Mouse (Mus musculus) lung, postnatal 0 days (tissue): ENCODE results near the gene Kcnq1. TPM values are rescaled to one million over a fixed set of nuclear protein-coding genes. Genes with fewer than 3 reads are reported as not detected.

ENCODE experiments used
- ATAC-seq: fragments of 200-750 bp; cut with Nextera tagmentation; 2 replicates; pipeline ENCODE4 v1.8.0; 2017; ENCODE audit warnings: moderate library complexity
- DNase-seq: peaks from one replicate; pipeline ENCODE4 v3.0.0-alpha.2; 2016; ENCODE audit warnings: low spot score
- H3K27ac ChIP-seq: fragments of 300-500 bp; sonication (generic); 2 replicates; pipeline ENCODE4 v1.5.1; 2014; ENCODE audit warnings: antibody characterized with exemption, mild to moderate bottlenecking, low read length, mixed read lengths
- H3K27me3 ChIP-seq: fragments of 300-500 bp; sonication (generic); replicated peaks from 2 replicates; pipeline ENCODE4 v1.6.1; 2014; ENCODE audit warnings: low read length, mixed read lengths; ENCODE audit not compliant: insufficient read depth
- H3K36me3 ChIP-seq: fragments of 300-500 bp; sonication (generic); 2 replicates; pipeline ENCODE4 v1.6.1; 2014; ENCODE audit warnings: low read length, mixed read lengths; ENCODE audit not compliant: insufficient read depth
- H3K4me1 ChIP-seq: fragments of 300-500 bp; sonication (generic); 2 replicates; pipeline ENCODE4 v1.6.1; 2014; ENCODE audit warnings: antibody characterized with exemption, low read depth, low read length, mixed read lengths; ENCODE audit not compliant: insufficient read depth
- H3K4me2 ChIP-seq: fragments of 300-500 bp; sonication (generic); replicated peaks from 2 replicates; pipeline ENCODE4 v1.6.1; 2014; ENCODE audit warnings: low read depth, mild to moderate bottlenecking, low read length, moderate library complexity, mixed read lengths
- H3K4me3 ChIP-seq: fragments of 300-500 bp; sonication (generic); 2 replicates; pipeline ENCODE4 v1.5.1; 2014; ENCODE audit warnings: low read depth, low read length
- H3K9ac ChIP-seq: fragments of 300-500 bp; sonication (generic); replicated peaks from 2 replicates; pipeline ENCODE4 v1.6.1; 2014; ENCODE audit warnings: low read depth, mild to moderate bottlenecking
- H3K9me3 ChIP-seq: fragments of 300-500 bp; sonication (generic); 2 replicates; pipeline ENCODE4 v1.6.1; 2016; ENCODE audit warnings: low read length, mixed read lengths
- CTCF ChIP-seq: IDR thresholded peaks from 2 replicates; pipeline ENCODE4 v1.5.1; 2016; ENCODE audit warnings: antibody characterized with exemption, mild to moderate bottlenecking
- EP300 ChIP-seq: IDR thresholded peaks from 2 replicates; pipeline ENCODE4 v1.6.1; 2016; ENCODE audit warnings: antibody characterized with exemption, mild to moderate bottlenecking, control low read depth
- WGBS: fragments of 180-500 bp; shearing (Covaris S2); extraction: QIAGEN DNeasy Blood & Tissue Kit; methylation state at CpG from one replicate; pipeline ENCODE4 v1.1.7; 2014; 5-methylcytosine and 5-hydroxymethylcytosine counted together
- polyA plus RNA-seq: library from polyadenylated mRNA; unstranded; fragments of >200 nt; fragmentation: Nextera tagmentation; extraction: Ambion mirVana; gene quantifications from 2 replicates; pipeline ENCODE4 v1.2.1, GENCODE M21; 2015

Kcnq1 gene
- polyA plus RNA-seq, 1 experiment from 2014 or later, result 11.8 TPM

DNA sequence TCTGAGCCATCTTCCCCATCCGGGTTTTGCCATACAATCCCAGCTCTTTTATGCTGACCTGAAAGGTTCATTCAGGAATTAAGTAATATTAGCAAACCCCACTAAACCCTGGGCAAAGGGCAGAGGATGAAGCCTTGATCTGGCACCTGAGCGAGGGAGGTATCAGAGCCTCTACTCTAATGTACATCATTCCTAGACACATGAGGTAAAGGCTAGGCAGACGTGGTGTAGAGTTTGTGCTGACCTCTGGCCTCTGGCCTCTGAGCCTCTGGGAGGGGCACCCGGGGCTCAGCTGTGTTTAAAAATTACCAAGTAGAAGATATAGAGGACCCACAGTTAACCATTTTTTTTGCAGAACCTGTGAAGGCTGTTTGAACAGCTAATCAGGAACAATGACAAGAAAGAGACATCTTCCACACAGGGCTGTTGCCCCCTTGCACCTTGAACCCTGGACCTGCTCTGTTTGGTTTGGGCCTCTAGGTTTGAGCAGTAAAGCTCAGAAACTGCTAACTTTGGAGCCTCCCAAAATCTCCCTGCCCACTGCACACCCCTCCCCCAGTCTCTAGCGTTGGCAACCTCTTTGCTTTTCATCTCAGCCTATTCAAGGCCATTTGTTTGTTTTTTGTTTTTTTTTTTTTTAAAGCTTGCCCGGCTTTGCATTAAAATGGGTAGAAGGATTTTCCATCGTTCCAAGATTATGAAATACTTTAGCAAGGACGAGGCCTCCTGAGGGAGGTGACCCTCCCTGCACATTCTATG lies 180.5 kb downstream of the Kcnq1 start:
- no peak overlapping the region for H3K9ac ChIP-seq
- H3K36me3 ChIP-seq, result no peaks in the 10 kb centered on the region
- H3K4me3 ChIP-seq, result no peak overlapping the region
- TF ChIP-seq EP300, result no peak
- no peak for TF ChIP-seq CTCF
- ATAC-seq, result no peak
- WGBS, result 36% methylated on average over 8 of the region's 8 CpGs
- no peak for DNase-seq
- H3K4me2 ChIP-seq, result no peak overlapping the region
- peaks cover 50% of the 10 kb centered on the region for H3K4me1 ChIP-seq
- no peak overlapping the region for H3K27ac ChIP-seq
- no peaks in the 10 kb centered on the region for H3K27me3 ChIP-seq
- no peaks in the 10 kb centered on the region for H3K9me3 ChIP-seq

DNA sequence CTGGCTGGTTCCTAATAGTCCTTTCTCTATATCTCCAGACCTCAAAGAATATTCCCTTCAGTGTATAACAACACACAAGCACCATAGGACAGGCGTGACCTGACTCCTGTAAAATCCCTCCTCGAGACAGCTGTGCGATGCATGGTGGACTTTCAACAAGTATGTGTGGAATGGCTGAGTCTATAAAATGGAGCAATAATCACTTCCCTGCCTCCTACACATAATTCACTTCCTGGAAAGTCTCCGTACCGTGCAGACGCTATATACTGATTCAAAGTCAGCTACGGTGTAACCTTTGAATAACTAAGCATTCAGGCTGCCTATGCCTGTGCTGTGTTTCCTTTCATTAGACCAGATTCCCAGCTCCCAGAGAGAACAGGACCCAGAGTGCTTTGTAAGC lies 182.0 kb downstream of the Kcnq1 start:
- Histone ChIP-seq H3K36me3 (no peaks in the 10 kb centered on the region), H3K27ac (no peak overlapping the region), H3K9me3 (no peaks in the 10 kb centered on the region), H3K9ac (no peak overlapping the region), H3K4me2 (no peak overlapping the region), H3K4me1 (peaks cover 41% of the 10 kb centered on the region), H3K27me3 (no peaks in the 10 kb centered on the region), H3K4me3 (no peak overlapping the region)
- DNase-seq (no peak), ATAC-seq (no peak)
- WGBS, result 66% methylated on average over 7 of the region's 7 CpGs
- TF ChIP-seq CTCF (no peak), EP300 (no peak)

DNA sequence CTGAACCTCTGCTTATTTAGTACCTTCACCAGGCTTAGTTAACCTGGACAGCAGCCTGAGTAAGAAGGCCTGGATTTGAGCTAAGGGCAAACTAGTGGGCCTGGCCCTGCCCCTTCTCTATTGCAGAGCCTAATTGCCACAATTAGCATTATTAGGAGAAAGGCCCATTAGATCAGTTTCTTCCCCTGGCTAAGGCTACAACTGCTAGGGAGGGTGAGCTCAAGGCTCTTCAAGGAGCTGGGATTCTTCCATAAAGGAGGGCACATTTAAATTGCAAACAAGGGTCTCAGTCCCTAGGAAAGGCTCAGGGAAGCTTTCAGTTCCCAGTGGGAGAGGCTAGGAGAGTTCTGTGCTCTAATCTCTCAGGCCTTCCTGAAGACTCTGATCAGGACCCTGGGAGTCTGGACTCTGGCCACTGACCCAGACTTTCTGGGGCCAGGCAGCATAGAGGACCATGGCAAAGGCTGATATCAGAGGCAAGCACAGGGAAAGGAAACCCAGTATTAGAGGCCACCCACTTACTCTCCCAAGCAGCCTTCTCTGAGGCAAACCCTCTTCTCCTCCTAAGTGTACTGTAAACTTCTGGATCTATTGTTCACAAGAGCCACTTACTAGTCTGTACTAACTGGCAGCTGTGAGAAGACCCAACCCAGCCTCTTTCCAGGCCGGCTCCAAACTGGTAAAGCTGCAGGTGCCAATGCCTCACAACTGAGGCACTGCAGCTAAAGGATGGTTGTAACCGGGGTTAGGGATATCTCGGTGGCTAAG lies 183.1 kb downstream of the Kcnq1 start:
- peak; percentile 86 for DNase-seq
- no peaks in the 10 kb centered on the region for H3K36me3 ChIP-seq
- peaks cover 37% of the 10 kb centered on the region for H3K4me1 ChIP-seq
- H3K4me3 ChIP-seq, result no peak overlapping the region
- peak; percentile 86 for ATAC-seq
- H3K9me3 ChIP-seq, result no peaks in the 10 kb centered on the region
- WGBS, result 41% methylated on average over 3 of the region's 3 CpGs
- peak overlapping the region; percentile 26; the same call in 1 of the 2 replicates for H3K27ac ChIP-seq
- no peak overlapping the region for H3K4me2 ChIP-seq
- no peak overlapping the region for H3K9ac ChIP-seq
- H3K27me3 ChIP-seq, result no peaks in the 10 kb centered on the region
- TF ChIP-seq CTCF (no peak), EP300 (no peak)

DNA sequence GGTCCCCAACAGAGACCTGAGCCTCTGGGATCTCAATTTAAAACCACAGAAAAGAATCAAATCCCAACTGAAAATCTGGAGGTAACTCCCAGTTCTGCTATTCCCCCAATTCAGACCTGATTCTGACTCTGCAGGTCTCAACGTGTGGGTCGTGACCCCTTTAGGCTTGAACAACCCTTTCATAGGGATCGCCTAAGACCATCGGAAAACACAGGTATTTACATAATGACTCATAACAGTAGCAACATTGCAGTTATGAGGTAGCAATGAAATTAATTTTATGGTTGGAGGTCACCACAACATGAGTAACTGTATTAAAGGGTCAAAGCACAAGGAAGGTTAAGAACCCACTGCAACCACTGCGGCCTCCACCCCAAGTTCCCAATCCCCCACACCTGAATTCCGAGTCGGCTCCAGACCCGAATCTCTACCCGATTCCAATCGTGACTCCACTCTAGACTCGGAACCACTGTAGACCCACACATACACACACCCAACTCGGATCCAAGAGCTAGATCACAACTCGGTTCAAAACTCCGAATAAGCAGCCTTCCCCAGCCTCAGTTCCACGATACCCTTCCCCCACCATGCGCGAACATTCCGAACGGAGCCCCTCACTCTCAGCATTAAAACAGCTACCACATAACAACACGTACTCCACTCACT lies 188.7 kb downstream of the Kcnq1 start:
- peak overlapping the region; percentile 53 for H3K4me2 ChIP-seq
- peaks cover 3% of the 10 kb centered on the region; the same call in 1 of the 2 replicates for H3K4me1 ChIP-seq
- H3K9me3 ChIP-seq, result no peaks in the 10 kb centered on the region
- peak overlapping the region; percentile 50 for H3K4me3 ChIP-seq
- 57% methylated on average over 20 of the region's 20 CpGs for WGBS
- DNase-seq (no peak), ATAC-seq (no peak)
- peak overlapping the region; percentile 43; the same call in 1 of the 2 replicates for H3K9ac ChIP-seq
- H3K27me3 ChIP-seq, result no peaks in the 10 kb centered on the region
- H3K27ac ChIP-seq, result peak overlapping the region; percentile 28; the same call in 1 of the 2 replicates
- no peaks in the 10 kb centered on the region for H3K36me3 ChIP-seq
- TF ChIP-seq CTCF, result no peak

DNA sequence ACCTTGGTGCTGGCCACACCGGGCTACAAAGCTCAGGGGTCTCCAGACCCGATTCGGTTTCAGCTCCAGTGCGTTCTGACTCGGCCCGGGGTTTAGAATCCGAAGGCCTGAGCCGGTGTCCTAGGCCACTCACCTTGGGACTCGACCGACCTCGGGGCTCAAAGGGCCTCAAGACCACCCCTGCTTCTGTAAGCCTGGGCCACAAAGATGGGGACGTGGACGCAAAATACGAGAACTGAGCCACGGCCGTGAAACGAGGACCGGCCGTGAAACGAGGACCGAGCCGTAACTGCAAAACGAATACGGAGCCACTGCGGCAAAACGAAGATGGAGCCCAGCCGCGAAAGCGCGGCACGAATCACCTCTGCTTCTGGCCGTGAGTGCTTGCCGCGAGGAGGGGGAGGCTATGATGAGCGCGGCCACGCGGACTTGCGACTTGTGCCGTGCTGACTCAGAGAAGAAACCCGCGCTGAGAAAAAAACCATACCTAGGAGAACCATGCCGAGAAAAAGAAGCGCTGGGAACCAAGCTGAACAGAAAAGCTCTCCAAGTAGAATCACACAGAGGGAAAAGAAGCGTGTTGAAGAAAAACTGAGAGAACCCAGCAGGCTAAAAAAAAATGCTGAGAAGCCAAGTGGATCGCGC lies 189.3 kb downstream of the Kcnq1 start:
- H3K4me2 ChIP-seq, result peak overlapping the region; percentile 53
- ATAC-seq (peak; percentile 18; the same call in 1 of the 2 replicates), DNase-seq (peak; percentile 66)
- H3K27me3 ChIP-seq, result no peaks in the 10 kb centered on the region
- H3K9me3 ChIP-seq, result no peaks in the 10 kb centered on the region
- WGBS, result 55% methylated on average over 47 of the region's 47 CpGs
- H3K9ac ChIP-seq, result peak overlapping the region; percentile 43; the same call in 1 of the 2 replicates
- no peaks in the 10 kb centered on the region for H3K36me3 ChIP-seq
- peak overlapping the region; percentile 28 for H3K27ac ChIP-seq
- no peak for TF ChIP-seq EP300
- TF ChIP-seq CTCF, result no peak
- peak overlapping the region; percentile 50 for H3K4me3 ChIP-seq
- H3K4me1 ChIP-seq, result no peaks in the 10 kb centered on the region; the same call in 1 of the 2 replicates
